Mouse (Mus musculus): ENCODE data around the gene Gm20388.

DNA sequence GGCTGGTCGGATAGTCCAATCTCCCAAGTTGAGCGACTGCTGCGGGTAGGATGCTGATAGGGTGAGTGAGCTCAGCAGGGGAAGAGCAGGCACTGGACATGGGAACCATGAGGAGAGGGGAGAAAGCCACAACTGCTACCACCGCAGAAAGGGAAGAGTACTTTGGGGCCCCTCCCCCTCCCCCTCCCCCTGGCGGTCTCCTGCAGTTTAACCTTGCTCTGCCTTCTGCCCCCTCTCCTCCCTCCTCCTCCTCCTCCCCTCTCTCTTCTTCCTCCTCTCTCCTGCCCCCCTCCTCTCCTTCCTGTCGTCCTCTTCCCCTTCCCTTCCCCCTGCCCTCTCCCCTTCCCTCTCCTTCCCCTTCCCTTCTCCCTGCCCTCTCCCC, 599.4 kb downstream of the Gm20388 start:
- no peak for TF ChIP-seq CTCF (IDR thresholded peaks at IDR 0.05; ENCODE audit: extremely low read depth, insufficient read depth, low read length)
- TF ChIP-seq POLR2A (IDR thresholded peaks at IDR 0.05; ENCODE audit: extremely low read depth, insufficient read depth, low read length), result no peak

All from cortical plate, adult 2 months (tissue).